Mouse (Mus musculus): ENCODE data around the gene Zfp146.
"Not testable (repeated sequence)": the region's sequence is repeated elsewhere in the genome, so short reads cannot be mapped to it uniquely, and the experiment has no call there.

Gene Zfp146

DNA sequence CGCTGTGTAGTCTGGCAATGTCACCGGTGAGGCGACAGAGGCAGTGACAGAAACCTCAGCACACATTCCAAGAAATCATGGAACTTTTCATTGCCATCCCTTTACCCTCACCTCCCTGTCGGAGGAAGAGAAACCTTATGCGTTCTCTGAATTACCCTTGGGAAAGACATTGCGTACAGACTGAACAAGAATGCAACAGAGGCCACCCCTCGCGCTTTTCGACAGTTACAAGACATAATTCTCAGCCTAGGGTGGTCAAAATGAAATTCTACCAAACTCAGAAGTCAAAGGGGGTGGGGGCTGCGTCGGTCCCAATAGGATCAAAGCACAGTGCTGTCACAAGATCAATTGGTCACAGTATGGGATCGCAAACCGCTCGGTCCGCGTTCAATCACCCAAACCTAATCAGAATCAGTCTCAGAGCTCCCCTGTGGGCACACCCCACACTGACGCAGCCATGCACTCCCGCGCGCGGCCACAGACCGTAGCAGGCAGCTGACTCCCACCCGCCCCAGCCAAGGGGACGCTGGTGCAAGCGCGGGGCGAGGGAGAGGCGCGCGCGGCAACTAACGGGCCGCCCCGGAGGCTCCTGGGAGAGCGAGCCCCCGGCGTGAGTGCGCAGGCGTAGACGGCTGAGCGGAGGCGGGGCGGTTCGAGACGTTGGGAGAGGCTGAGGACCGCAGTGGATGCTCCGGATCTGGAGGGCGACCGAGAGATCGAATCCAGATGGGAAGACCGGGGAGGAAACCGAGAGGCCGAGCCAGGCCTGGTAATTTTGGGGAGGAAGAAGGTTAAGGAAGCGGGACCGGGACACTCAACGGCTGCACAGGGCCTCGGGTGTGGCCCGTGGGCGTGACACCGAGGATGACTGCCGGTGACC lies 48.0 kb downstream of the Zfp146 start, which contains the start of gene Zfp382:
Gene Zfp382 (plus strand): TSS at position 635 of the 880 bp plus-strand sequence.
- peak; percentile 90 for DNase-seq

- DNase-seq, result not testable (repeated sequence)
Observed at GRCm38 (mm10) chr7:30117935-30118334, 51.6 kb downstream of the Zfp146 start.

GRCm38 (mm10) chr7:30116076-30116475 lies 53.5 kb downstream of the Zfp146 start:
- no peak for DNase-seq

Data from cerebellum, adult 8-10 months (tissue).